Mouse (Mus musculus) ES-E14 (cell line): ENCODE data around the gene Sim1.

Source experiments
- CHD2 ChIP-seq: IDR thresholded peaks from 2 replicates; pipeline ENCODE4 v1.6.1; 2014; ENCODE audit warnings: mild to moderate bottlenecking, low read depth, low read length, inconsistent platforms
- MAFK ChIP-seq: IDR thresholded peaks from 2 replicates; pipeline ENCODE4 v1.6.1; 2014; ENCODE audit warnings: mild to moderate bottlenecking, low read depth, low read length, inconsistent platforms; ENCODE audit not compliant: insufficient read depth
- ZNF384 ChIP-seq: IDR thresholded peaks from 2 replicates; pipeline ENCODE4 v1.6.1; 2012; ENCODE audit warnings: low read depth, low read length, inconsistent platforms

GRCm38 (mm10) chr10:51023308-51024279 is 129.0 kb downstream of the Sim1 start:
- TF ChIP-seq ZNF384 (no peak), CHD2 (no peak), MAFK (no peak)
